Mouse (Mus musculus) lung, embryonic 15.5 days (tissue): Measurements from ENCODE around the gene D430041D05Rik. TPM values are rescaled to one million over a fixed set of nuclear protein-coding genes. Genes with fewer than 3 reads are reported as not detected.

ENCODE experiments used
- ATAC-seq: fragments of 200-750 bp; cut with Nextera tagmentation; 2 replicates; pipeline ENCODE4 v1.8.0; 2017; ENCODE audit warnings: moderate number of reproducible peaks, borderline replicate concordance; ENCODE audit not compliant: low FRiP score, low TSS enrichment; ENCODE audit errors: extremely low read depth
- H3K27ac ChIP-seq: fragments of 300-500 bp; sonication (generic); 2 replicates; pipeline ENCODE4 v1.5.1; 2015; ENCODE audit warnings: moderate library complexity, mild to moderate bottlenecking, inconsistent platforms
- H3K27me3 ChIP-seq: fragments of 300-500 bp; sonication (generic); 2 replicates; pipeline ENCODE4 v1.6.1; 2015; ENCODE audit warnings: inconsistent platforms
- H3K36me3 ChIP-seq: fragments of 300-500 bp; sonication (generic); 2 replicates; pipeline ENCODE4 v1.6.1; 2015; ENCODE audit warnings: inconsistent platforms
- H3K4me1 ChIP-seq: fragments of 300-500 bp; sonication (generic); 2 replicates; pipeline ENCODE4 v1.6.1; 2015; ENCODE audit warnings: inconsistent platforms
- H3K4me2 ChIP-seq: fragments of 300-500 bp; sonication (generic); 2 replicates; pipeline ENCODE4 v1.6.1; 2015; ENCODE audit warnings: inconsistent platforms, mild to moderate bottlenecking, moderate library complexity
- H3K4me3 ChIP-seq: fragments of 300-500 bp; sonication (generic); 2 replicates; pipeline ENCODE4 v1.5.1; 2015; ENCODE audit warnings: mild to moderate bottlenecking, inconsistent platforms
- H3K9ac ChIP-seq: fragments of 300-500 bp; sonication (generic); 2 replicates; pipeline ENCODE4 v1.6.1; 2015; ENCODE audit warnings: inconsistent platforms
- H3K9me3 ChIP-seq: fragments of 300-500 bp; sonication (generic); 2 replicates; pipeline ENCODE4 v1.6.1; 2016; ENCODE audit warnings: inconsistent platforms
- WGBS: fragments of 180-500 bp; shearing (Covaris S2); methylation state at CpG from one replicate; pipeline ENCODE4 v1.1.7; 2015; 5-methylcytosine and 5-hydroxymethylcytosine counted together
- polyA plus RNA-seq: library from polyadenylated mRNA; unstranded; fragments of >200 nt; fragmentation: Nextera tagmentation; extraction: Ambion mirVana; gene quantifications from 2 replicates; pipeline ENCODE4 v1.2.1, GENCODE M21; 2015

D430041D05Rik gene
- polyA plus RNA-seq, 1 experiment from 2014 or later, result 1.3 TPM

DNA sequence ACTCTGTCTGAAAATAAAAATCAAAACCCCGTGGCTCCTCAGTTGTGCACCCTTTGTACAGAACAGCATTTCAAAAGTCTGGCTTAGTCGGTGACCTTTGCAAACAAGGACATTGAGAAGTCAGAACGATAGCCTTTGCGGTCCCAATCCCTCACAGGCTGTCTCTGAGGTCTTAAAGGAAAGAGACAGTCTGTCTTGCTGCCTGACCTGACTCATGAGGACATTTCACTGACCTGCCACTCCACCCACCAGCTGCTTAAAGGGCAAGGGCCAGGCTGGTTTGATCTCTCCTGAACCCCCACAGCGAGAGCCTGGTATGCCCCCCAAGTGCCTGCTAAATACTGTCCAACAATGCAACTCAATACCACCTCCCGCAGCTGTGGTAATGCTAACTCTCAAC, 6.8 kb downstream of the D430041D05Rik start:
- Histone ChIP-seq H3K9me3 (no peaks in the 10 kb centered on the region), H3K36me3 (no peaks in the 10 kb centered on the region), H3K27me3 (peaks cover 22% of the 10 kb centered on the region), H3K27ac (no peak overlapping the region), H3K4me2 (no peak overlapping the region), H3K4me3 (no peak overlapping the region), H3K9ac (no peak overlapping the region), H3K4me1 (no peaks in the 10 kb centered on the region)
- no peak for ATAC-seq
- WGBS, result 84% methylated on average over 6 of the region's 6 CpGs

DNA sequence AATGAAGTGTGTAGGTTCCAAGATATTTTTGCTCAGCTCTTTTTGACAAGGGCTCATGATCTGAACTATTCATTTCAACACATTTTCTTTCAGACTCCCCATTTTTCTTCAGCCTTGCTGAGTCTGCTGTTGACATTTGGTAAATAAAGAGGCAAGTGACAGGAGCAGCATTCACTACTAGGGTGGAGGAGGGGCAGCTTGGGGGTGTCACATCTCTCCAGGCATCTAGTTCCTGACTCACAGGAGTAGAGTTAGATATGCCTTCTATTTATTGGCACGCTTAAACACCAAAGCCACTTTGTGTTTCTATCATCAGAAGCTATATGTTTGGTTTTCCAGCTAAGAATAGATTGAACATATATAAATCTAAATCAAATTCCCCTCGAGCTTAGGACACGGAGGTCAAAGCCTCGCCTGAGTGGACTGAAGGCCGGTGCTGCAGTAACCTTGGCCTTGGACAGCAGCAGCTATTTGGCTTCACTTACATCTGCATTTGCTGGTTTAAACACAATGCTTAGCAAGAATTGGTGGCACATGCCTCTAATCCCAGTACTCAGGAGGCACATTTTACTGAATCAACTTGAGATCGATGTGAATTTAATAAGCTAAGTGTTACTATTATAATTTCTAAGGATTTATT, 12.0 kb downstream of the D430041D05Rik start:
- H3K36me3 ChIP-seq, result no peaks in the 10 kb centered on the region
- no peak for ATAC-seq
- H3K9ac ChIP-seq, result no peak overlapping the region
- H3K9me3 ChIP-seq, result no peaks in the 10 kb centered on the region
- WGBS, result 61% methylated on average over 6 of the region's 6 CpGs
- no peak overlapping the region for H3K4me2 ChIP-seq
- H3K4me1 ChIP-seq, result no peaks in the 10 kb centered on the region
- H3K27me3 ChIP-seq, result no peaks in the 10 kb centered on the region
- H3K4me3 ChIP-seq, result no peak overlapping the region
- H3K27ac ChIP-seq, result no peak overlapping the region

DNA sequence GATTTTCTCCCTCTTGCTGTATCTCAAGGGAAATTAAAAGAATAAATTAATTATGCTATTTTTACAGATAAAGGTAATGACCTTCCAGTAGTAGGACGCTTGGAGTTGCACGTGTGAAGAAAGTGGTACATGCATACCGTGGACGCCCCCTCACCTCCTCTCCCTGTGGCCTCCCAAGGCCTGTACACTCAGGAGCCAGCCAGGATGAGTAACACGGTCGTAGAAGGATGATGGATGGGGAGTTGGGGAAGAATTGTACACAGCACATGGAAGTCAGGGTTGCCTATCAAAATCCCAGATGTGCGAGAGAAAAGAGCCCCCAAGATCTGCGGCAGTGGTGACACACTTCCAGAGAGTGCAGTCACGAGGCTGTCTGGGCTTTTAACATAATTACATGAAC, 14.9 kb downstream of the D430041D05Rik start:
- no peak overlapping the region for H3K9ac ChIP-seq
- no peaks in the 10 kb centered on the region for H3K9me3 ChIP-seq
- no peak overlapping the region for H3K27ac ChIP-seq
- H3K4me3 ChIP-seq, result no peak overlapping the region
- ATAC-seq, result no peak
- H3K36me3 ChIP-seq, result no peaks in the 10 kb centered on the region
- H3K27me3 ChIP-seq, result no peaks in the 10 kb centered on the region
- H3K4me2 ChIP-seq, result no peak overlapping the region
- no peaks in the 10 kb centered on the region for H3K4me1 ChIP-seq
- WGBS, result 56% methylated on average over 9 of the region's 9 CpGs

DNA sequence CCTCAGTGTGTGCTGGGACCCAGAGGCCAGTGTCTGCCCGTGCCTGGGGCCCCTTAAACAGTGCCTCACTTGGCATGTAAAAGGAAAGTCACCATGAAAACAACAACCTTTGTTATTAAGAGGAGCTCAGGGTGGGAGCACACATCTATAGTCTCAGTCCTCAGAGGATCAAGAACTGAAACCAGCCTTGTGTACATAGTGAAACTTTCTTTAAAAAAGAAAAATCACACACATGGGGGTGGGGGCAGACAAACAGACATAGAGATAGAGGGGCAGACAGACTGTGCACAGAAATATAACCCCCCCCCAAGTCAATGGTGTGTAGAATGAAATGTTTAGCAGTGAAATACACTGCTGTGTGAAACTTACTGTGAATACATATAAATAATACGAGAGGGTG, 16.0 kb downstream of the D430041D05Rik start:
- 66% methylated on average over 2 of the region's 2 CpGs for WGBS

DNA sequence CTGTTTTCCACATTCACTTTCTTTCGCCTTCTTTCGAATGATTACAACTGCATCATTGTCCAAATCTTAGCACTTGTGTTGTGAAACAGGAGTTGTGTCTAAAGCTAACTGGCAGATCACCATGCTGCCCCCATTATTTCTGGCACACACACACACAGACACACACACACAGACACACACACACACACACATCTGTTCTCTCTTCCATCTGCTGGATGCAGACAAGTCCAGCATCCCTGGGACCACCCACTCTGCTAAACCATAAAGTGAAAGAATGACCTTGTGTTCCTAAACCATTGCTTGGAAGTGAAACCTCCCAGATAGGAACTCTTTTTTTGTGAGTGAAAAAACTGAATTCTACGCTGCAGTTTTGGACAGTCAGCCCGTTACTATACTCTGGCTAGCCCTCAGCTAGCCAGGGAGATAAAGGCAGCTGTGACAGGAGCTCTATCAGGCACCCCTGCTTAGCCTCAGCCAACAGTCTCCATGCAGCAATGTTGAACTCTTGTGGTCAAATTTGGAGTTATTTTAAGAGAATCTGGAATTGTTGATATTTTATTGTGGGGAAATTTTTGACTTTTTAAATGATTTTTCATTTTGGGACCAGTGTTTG, 18.0 kb downstream of the D430041D05Rik start:
- H3K4me3 ChIP-seq, result no peak overlapping the region
- H3K27ac ChIP-seq, result no peak overlapping the region
- no peaks in the 10 kb centered on the region for H3K27me3 ChIP-seq
- 58% methylated on average over 4 of the region's 4 CpGs for WGBS
- no peak overlapping the region for H3K4me2 ChIP-seq
- H3K9ac ChIP-seq, result no peak overlapping the region
- H3K4me1 ChIP-seq, result no peaks in the 10 kb centered on the region
- 0 out of 2 replicates have a peak, but pooled peaks have one; percentile 64 for ATAC-seq
- no peaks in the 10 kb centered on the region for H3K9me3 ChIP-seq
- H3K36me3 ChIP-seq, result no peaks in the 10 kb centered on the region

More for the DNA sequence above, 16.0 kb downstream of the D430041D05Rik start:
- Histone ChIP-seq H3K9ac (no peak overlapping the region), H3K27ac (no peak overlapping the region), H3K36me3 (no peaks in the 10 kb centered on the region), H3K4me2 (no peak overlapping the region), H3K27me3 (no peaks in the 10 kb centered on the region), H3K4me1 (no peaks in the 10 kb centered on the region), H3K9me3 (no peaks in the 10 kb centered on the region), H3K4me3 (no peak overlapping the region)
- no peak for ATAC-seq

- Histone ChIP-seq H3K4me1 (no peaks in the 10 kb centered on the region), H3K9me3 (no peaks in the 10 kb centered on the region), H3K4me2 (no peak overlapping the region), H3K36me3 (no peaks in the 10 kb centered on the region), H3K9ac (no peak overlapping the region), H3K27me3 (no peaks in the 10 kb centered on the region), H3K4me3 (no peak overlapping the region), H3K27ac (no peak overlapping the region)
- no peak for ATAC-seq
- WGBS, result 90% methylated on average over 11 of the region's 11 CpGs
These were observed 21.6 kb downstream of the D430041D05Rik start for GRCm38 (mm10) chr2:104389231-104389630.

GRCm38 (mm10) chr2:104385941-104386340, 24.9 kb downstream of the D430041D05Rik start:
- Histone ChIP-seq H3K4me3 (no peak overlapping the region), H3K9ac (no peak overlapping the region), H3K36me3 (no peaks in the 10 kb centered on the region), H3K4me2 (no peak overlapping the region), H3K4me1 (no peaks in the 10 kb centered on the region), H3K27ac (no peak overlapping the region), H3K9me3 (no peaks in the 10 kb centered on the region), H3K27me3 (no peaks in the 10 kb centered on the region)
- ATAC-seq, result no peak
- whole genome bisulfite sequencing, result 81% methylated on average over 2 of the region's 2 CpGs

GRCm38 (mm10) chr2:104383589-104383988, 27.2 kb downstream of the D430041D05Rik start:
- Histone ChIP-seq H3K9ac (no peak overlapping the region), H3K27me3 (no peaks in the 10 kb centered on the region), H3K4me2 (no peak overlapping the region), H3K4me1 (no peaks in the 10 kb centered on the region), H3K4me3 (no peak overlapping the region), H3K9me3 (no peaks in the 10 kb centered on the region), H3K27ac (no peak overlapping the region), H3K36me3 (no peaks in the 10 kb centered on the region)
- ATAC-seq, result no peak
- WGBS, result 84% methylated on average over 4 of the region's 4 CpGs

DNA sequence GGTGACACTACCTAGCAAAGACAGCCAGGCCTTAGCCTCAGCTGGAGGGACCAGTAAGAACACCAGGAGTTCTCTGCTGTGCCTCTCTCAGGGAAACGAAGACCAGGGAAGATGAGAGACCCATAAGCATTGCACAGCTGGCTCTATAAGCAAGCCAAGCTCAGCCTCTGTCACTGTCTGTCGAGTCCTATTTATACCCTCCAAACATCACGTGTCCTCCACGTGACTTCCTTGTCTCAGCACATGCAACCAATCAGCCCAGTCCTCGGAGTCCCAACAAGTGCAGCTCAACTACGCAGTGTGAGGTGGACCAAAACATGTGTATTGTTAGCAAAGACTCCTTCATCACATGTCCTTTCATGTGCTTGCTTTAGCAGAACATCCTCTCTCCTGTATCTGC, 28.0 kb downstream of the D430041D05Rik start:
- Histone ChIP-seq H3K4me3 (no peak overlapping the region), H3K4me1 (no peaks in the 10 kb centered on the region), H3K9me3 (no peaks in the 10 kb centered on the region), H3K27ac (no peak overlapping the region), H3K36me3 (no peaks in the 10 kb centered on the region), H3K27me3 (peaks cover 3% of the 10 kb centered on the region; the same call in 1 of the 2 replicates), H3K4me2 (no peak overlapping the region), H3K9ac (no peak overlapping the region)
- no peak for ATAC-seq
- WGBS, result 75% methylated on average over 6 of the region's 6 CpGs

- 22% methylated on average over 7 of the region's 7 CpGs for WGBS
- ATAC-seq, result no peak
- H3K4me1 ChIP-seq, result no peaks in the 10 kb centered on the region
- H3K27me3 ChIP-seq, result peaks cover 3% of the 10 kb centered on the region; the same call in 1 of the 2 replicates
- no peak overlapping the region for H3K4me2 ChIP-seq
- no peaks in the 10 kb centered on the region for H3K36me3 ChIP-seq
- H3K9me3 ChIP-seq, result no peaks in the 10 kb centered on the region
- H3K27ac ChIP-seq, result no peak overlapping the region
- no peak overlapping the region for H3K4me3 ChIP-seq
- H3K9ac ChIP-seq, result no peak overlapping the region
These were observed 31.5 kb downstream of the D430041D05Rik start for GRCm38 (mm10) chr2:104379304-104379703.

DNA sequence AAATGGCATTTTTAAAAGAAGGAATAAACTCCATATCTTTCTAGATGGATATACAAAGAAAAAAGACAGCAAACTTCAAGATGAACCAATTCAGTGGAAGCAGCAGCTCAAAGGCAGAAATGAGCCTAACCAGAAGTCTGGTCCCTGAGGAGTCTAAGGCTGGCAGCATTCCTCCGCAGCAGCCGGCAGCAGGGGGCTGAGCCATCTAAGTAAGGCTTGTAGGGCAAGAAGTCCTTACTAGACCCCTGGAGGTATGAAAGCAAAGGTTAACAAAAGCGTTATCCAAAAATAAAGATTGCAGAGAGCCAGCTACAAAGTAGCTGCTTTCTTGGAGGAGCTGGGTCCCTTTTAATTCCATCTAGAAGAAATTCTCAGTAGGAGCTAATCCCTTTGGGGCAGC, 32.0 kb downstream of the D430041D05Rik start:
- no peaks in the 10 kb centered on the region for H3K36me3 ChIP-seq
- no peak overlapping the region for H3K27ac ChIP-seq
- peaks cover 3% of the 10 kb centered on the region; the same call in 1 of the 2 replicates for H3K27me3 ChIP-seq
- H3K4me2 ChIP-seq, result no peak overlapping the region
- no peak overlapping the region for H3K9ac ChIP-seq
- no peak overlapping the region for H3K4me3 ChIP-seq
- H3K4me1 ChIP-seq, result no peaks in the 10 kb centered on the region
- no peaks in the 10 kb centered on the region for H3K9me3 ChIP-seq
- no peak for ATAC-seq
- WGBS, result 22% methylated on average over 3 of the region's 3 CpGs

DNA sequence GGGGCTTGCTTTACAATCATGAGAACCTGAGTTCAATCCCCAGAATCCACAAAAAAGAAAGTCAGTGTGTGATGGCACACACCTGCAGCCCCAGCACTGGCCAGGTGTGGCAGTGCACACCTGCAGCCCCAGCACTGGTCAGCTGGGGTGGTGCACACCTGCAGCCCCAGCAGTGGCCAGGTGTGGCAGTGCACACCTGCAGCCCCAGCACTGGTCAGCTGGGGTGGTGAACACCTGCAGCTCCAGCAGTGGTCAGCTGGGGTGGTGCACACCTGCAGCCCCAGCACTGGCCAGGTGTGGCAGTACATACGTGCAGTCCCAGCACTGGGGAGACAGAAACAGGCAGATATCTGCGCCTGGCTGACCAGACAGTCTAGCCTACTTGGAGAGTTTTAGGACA, 32.8 kb downstream of the D430041D05Rik start:
- H3K4me1 ChIP-seq, result no peaks in the 10 kb centered on the region
- no peak overlapping the region for H3K27ac ChIP-seq
- H3K27me3 ChIP-seq, result peaks cover 3% of the 10 kb centered on the region; the same call in 1 of the 2 replicates
- H3K9me3 ChIP-seq, result no peaks in the 10 kb centered on the region
- no peak overlapping the region for H3K9ac ChIP-seq
- H3K4me2 ChIP-seq, result no peak overlapping the region
- no peaks in the 10 kb centered on the region for H3K36me3 ChIP-seq
- 63% methylated on average over 2 of the region's 2 CpGs for WGBS
- ATAC-seq, result peak; percentile 55
- H3K4me3 ChIP-seq, result no peak overlapping the region
